Mouse (Mus musculus): Measurements from ENCODE around the gene Gsta1.

- TF ChIP-seq POLR2A (IDR thresholded peaks at IDR 0.05; ENCODE audit: low read depth, low read length): no peak
- no peak for TF ChIP-seq CTCF (IDR thresholded peaks at IDR 0.05; ENCODE audit: extremely low read depth, insufficient read length, insufficient replicate concordance, low read depth, low read length)
Observed at GRCm38 (mm10) chr9:78228122-78228521, 2.3 kb upstream of the Gsta1 start.
